In genomic region chr13:4133070-4133469, GRCm38 (mm10) we compare ENCODE assay signal across 10 mouse cellular contexts. TPM values are rescaled to one million over a fixed set of nuclear protein-coding genes. Genes with fewer than 3 reads are reported as not detected.
DNase-seq lines count a peak whose midpoint lies in the region; ATAC-seq and TF ChIP-seq lines count a peak whose summit lies in the region.
"Had no signal": no experiment of that assay in that cellular context is flagged by ENCODE, and none has a peak within 500 bp of the region (broad histone marks: within the 10 kb centered on the region; RNA-seq: fewer than 3 reads in every experiment).

No protein-coding gene starts in this region.

- WGBS in liver, embryonic 11.5 days = 28% methylated on average over 2 of the region's 2 CpGs
- whole genome bisulfite sequencing in liver, embryonic 14.5 days (ENCODE audit: insufficient replicate concordance) = 14% methylated on average over 2 of the region's 2 CpGs
- 45% methylated on average over 2 of the region's 2 CpGs for WGBS in forebrain, embryonic 15.5 days
- 40% methylated on average over 2 of the region's 2 CpGs for WGBS in neural tube, embryonic 15.5 days

- no peak for TF ChIP-seq EP300 in liver, embryonic 14.5 days (IDR thresholded peaks at IDR 0.05; ENCODE audit: low read depth)

- peak; percentile 16 to 21 for DNase-seq in adrenal gland, adult 18-20 months (ENCODE audit: low spot score in 2 of 2)
- DNase-seq in adrenal gland, adult 8-10 months = no peak
- DNase-seq in liver = peak; percentile 7
- no peak for DNase-seq in liver, embryonic 11.5 days (ENCODE audit: low spot score)
- peak; percentile 45 for DNase-seq in R1 (ENCODE audit: low read depth, low spot score)
- DNase-seq in liver, embryonic 14.5 days (ENCODE audit: low read depth in 3 of 3, low spot score in 3 of 3) = no peak

- H3K27me3 ChIP-seq in liver, embryonic 11.5 days (replicated peaks; ENCODE audit: control insufficient read depth, insufficient read depth, low read length) = no peaks in the 10 kb centered on the region
- no peaks in the 10 kb centered on the region for H3K27me3 ChIP-seq in liver, embryonic 14.5 days (ENCODE audit: control insufficient read depth, insufficient read depth, low read length)
- no peaks in the 10 kb centered on the region for H3K27me3 ChIP-seq in forebrain, embryonic 15.5 days
- H3K27me3 ChIP-seq in neural tube, embryonic 15.5 days (replicated peaks) = no peaks in the 10 kb centered on the region
- H3K27me3 ChIP-seq: heart, embryonic 13.5 days had no signal

- H3K4me1 ChIP-seq in liver, embryonic 11.5 days (replicated peaks; ENCODE audit: control insufficient read depth, insufficient read depth, low read length) = no peaks in the 10 kb centered on the region
- H3K4me1 ChIP-seq in liver, embryonic 14.5 days (replicated peaks; ENCODE audit: control insufficient read depth in 2 of 2, insufficient read depth in 2 of 2, low read length in 1 of 2) = no peaks in the 10 kb centered on the region
- H3K4me1 ChIP-seq in forebrain, embryonic 15.5 days = no peaks in the 10 kb centered on the region
- no peaks in the 10 kb centered on the region for H3K4me1 ChIP-seq in neural tube, embryonic 15.5 days
- H3K4me1 ChIP-seq: heart, embryonic 13.5 days had no signal

- H3K4me3 ChIP-seq in liver, embryonic 11.5 days (ENCODE audit: low read depth, low read length) = no peak overlapping the region
- no peak overlapping the region for H3K4me3 ChIP-seq in liver, embryonic 14.5 days (ENCODE audit: insufficient read depth in 1 of 2, low read depth in 2 of 2, low read length in 2 of 2)
- no peak overlapping the region for H3K4me3 ChIP-seq in forebrain, embryonic 15.5 days
- H3K4me3 ChIP-seq in neural tube, embryonic 15.5 days (replicated peaks) = no peak overlapping the region
- H3K4me3 ChIP-seq: heart, embryonic 13.5 days had no signal

- no peak overlapping the region for H3K9ac ChIP-seq in liver, embryonic 11.5 days (ENCODE audit: low read depth, low read length)
- no peak overlapping the region for H3K9ac ChIP-seq in liver, embryonic 14.5 days (replicated peaks)
- no peak overlapping the region for H3K9ac ChIP-seq in forebrain, embryonic 15.5 days (replicated peaks)
- no peak overlapping the region for H3K9ac ChIP-seq in neural tube, embryonic 15.5 days (replicated peaks)
- H3K9ac ChIP-seq: heart, embryonic 13.5 days had no signal

- no peak overlapping the region for H3K4me2 ChIP-seq in liver, embryonic 11.5 days
- no peak overlapping the region for H3K4me2 ChIP-seq in liver, embryonic 14.5 days (ENCODE audit: low read depth)
- no peak overlapping the region for H3K4me2 ChIP-seq in forebrain, embryonic 15.5 days (replicated peaks)
- no peak overlapping the region for H3K4me2 ChIP-seq in neural tube, embryonic 15.5 days
- H3K4me2 ChIP-seq: heart, embryonic 13.5 days had no signal

- TF ChIP-seq CTCF in liver, embryonic 14.5 days (IDR thresholded peaks at IDR 0.05; ENCODE audit: low read depth) = peak; percentile 26; the same call in 1 of the 2 replicates

- no peaks in the 10 kb centered on the region for H3K36me3 ChIP-seq in liver, embryonic 11.5 days (ENCODE audit: control insufficient read depth, insufficient read depth, low read length)
- H3K36me3 ChIP-seq in liver, embryonic 14.5 days (replicated peaks; ENCODE audit: control insufficient read depth, insufficient read depth, low read depth) = no peaks in the 10 kb centered on the region
- no peaks in the 10 kb centered on the region for H3K36me3 ChIP-seq in forebrain, embryonic 15.5 days
- H3K36me3 ChIP-seq in neural tube, embryonic 15.5 days = no peaks in the 10 kb centered on the region
- H3K36me3 ChIP-seq: heart, embryonic 13.5 days had no signal

- no peak for ATAC-seq in liver, embryonic 11.5 days (replicated peaks; ENCODE audit: low FRiP score)
- ATAC-seq in liver, embryonic 14.5 days (ENCODE audit: insufficient read depth) = no peak
- ATAC-seq in forebrain, embryonic 15.5 days (replicated peaks) = no peak
- no peak for ATAC-seq in neural tube, embryonic 15.5 days (ENCODE audit: low FRiP score)

- H3K9me3 ChIP-seq in liver, embryonic 11.5 days (ENCODE audit: control insufficient read depth, low read length) = no peaks in the 10 kb centered on the region
- H3K9me3 ChIP-seq in liver, embryonic 14.5 days (ENCODE audit: control insufficient read depth, low read length) = no peaks in the 10 kb centered on the region
- no peaks in the 10 kb centered on the region for H3K9me3 ChIP-seq in forebrain, embryonic 15.5 days
- H3K9me3 ChIP-seq in neural tube, embryonic 15.5 days (replicated peaks) = no peaks in the 10 kb centered on the region
- H3K9me3 ChIP-seq: heart, embryonic 13.5 days had no signal

- H3K27ac ChIP-seq in liver, embryonic 11.5 days (ENCODE audit: low read depth, low read length) = no peak overlapping the region
- no peak overlapping the region for H3K27ac ChIP-seq in liver, embryonic 14.5 days
- no peak overlapping the region for H3K27ac ChIP-seq in forebrain, embryonic 15.5 days (replicated peaks)
- H3K27ac ChIP-seq in neural tube, embryonic 15.5 days (replicated peaks) = no peak overlapping the region
- H3K27ac ChIP-seq: heart, embryonic 13.5 days had no signal

RNA-seq across cellular contexts. Expression of gene Akr1c18, which starts 17.4 kb away (rescaled TPM):
- total RNA-seq in adrenal gland, adult 18-20 months (2021) = 1,000 to 10,000 TPM in 1 of 2 experiments, under 1 TPM in 1; 0.74 to 3,425 TPM
- total RNA-seq in adrenal gland, adult 8-10 months (2022) = 1,000 to 10,000 TPM in 2 of 4 experiments, under 1 TPM in 1, not detected in 1; 0.40 to 1,052 (median 1,024) TPM
- 0.39 and 0.47 TPM in 2 replicates for polyA plus RNA-seq in liver, embryonic 11.5 days (2014; fragmentation: Nextera tagmentation; extraction: Ambion mirVana)
- 0.12 and 0.18 TPM in 2 replicates for polyA plus RNA-seq in liver, embryonic 14.5 days (2012; rRNA removed)
- polyA plus RNA-seq in liver, embryonic 14.5 days (2014; fragmentation: Nextera tagmentation; extraction: Ambion mirVana) = 0.90 and 1.2 TPM in 2 replicates
- not detected in 2 replicates for polyA plus RNA-seq in forebrain, embryonic 15.5 days (2015; fragmentation: Nextera tagmentation; extraction: Ambion mirVana)
- polyA plus RNA-seq in neural tube, embryonic 15.5 days (2015; fragmentation: Nextera tagmentation; extraction: Ambion mirVana) = 0.27 TPM in 1 of 2 replicates, not detected in the other
- total RNA-seq: neutrophil, adult 5-6 weeks had no signal
- polyA plus RNA-seq: heart, embryonic 13.5 days had no signal

RNA-seq across cellular contexts. Expression of gene Akr1c13, which starts 57.9 kb away (rescaled TPM):
- total RNA-seq in adrenal gland, adult 18-20 months (2021) = 10 to 100 TPM in 1 of 2 experiments, 1 to 10 TPM in 1; 8.7 to 18.3 TPM
- 10 to 100 TPM in 1 of 4 experiments, 1 to 10 TPM in 3; 3.9 to 10.8 (median 9.0) TPM for total RNA-seq in adrenal gland, adult 8-10 months (2022)
- 29.3 and 32.8 TPM in 2 replicates for polyA plus RNA-seq in liver, embryonic 11.5 days (2014; fragmentation: Nextera tagmentation; extraction: Ambion mirVana)
- 10.8 and 17.9 TPM in 2 replicates for polyA plus RNA-seq in liver, embryonic 14.5 days (2012; rRNA removed)
- polyA plus RNA-seq in liver, embryonic 14.5 days (2014; fragmentation: Nextera tagmentation; extraction: Ambion mirVana) = 36.6 and 37.4 TPM in 2 replicates
- polyA plus RNA-seq in forebrain, embryonic 15.5 days (2015; fragmentation: Nextera tagmentation; extraction: Ambion mirVana) = 1.6 and 2.2 TPM in 2 replicates
- polyA plus RNA-seq in neural tube, embryonic 15.5 days (2015; fragmentation: Nextera tagmentation; extraction: Ambion mirVana) = 7.0 and 77.5 TPM in 2 replicates

Comparison
In these comparisons a context has a peak if more than half of its experiments do, and no peak if none do; other contexts are left out.
1. DNase-seq: peak in adrenal gland, adult 18-20 months (2 of 2), liver (single experiment) and R1 (single experiment); none in adrenal gland, adult 8-10 months (single experiment), liver, embryonic 11.5 days (single experiment) and liver, embryonic 14.5 days (0 of 3).